Mouse (Mus musculus) small intestine, adult 2 months (tissue): ENCODE results near the gene Aktip.

Source experiments
- CTCF ChIP-seq: fragments of 200-500 bp; IDR thresholded peaks from 2 replicates; pipeline ENCODE4 v1.5.1; 2012; ENCODE audit warnings: low read depth, mild to moderate bottlenecking, control low read depth, inconsistent platforms, low read length, moderate library complexity, mixed read lengths; ENCODE audit not compliant: insufficient replicate concordance, insufficient read length; ENCODE audit errors: extremely low read depth
- POLR2A ChIP-seq: fragments of 200-500 bp; IDR thresholded peaks from 2 replicates; pipeline ENCODE4 v1.6.1; 2012; ENCODE audit warnings: low read depth, mild to moderate bottlenecking, control low read depth, inconsistent platforms, low read length, moderate library complexity

DNA sequence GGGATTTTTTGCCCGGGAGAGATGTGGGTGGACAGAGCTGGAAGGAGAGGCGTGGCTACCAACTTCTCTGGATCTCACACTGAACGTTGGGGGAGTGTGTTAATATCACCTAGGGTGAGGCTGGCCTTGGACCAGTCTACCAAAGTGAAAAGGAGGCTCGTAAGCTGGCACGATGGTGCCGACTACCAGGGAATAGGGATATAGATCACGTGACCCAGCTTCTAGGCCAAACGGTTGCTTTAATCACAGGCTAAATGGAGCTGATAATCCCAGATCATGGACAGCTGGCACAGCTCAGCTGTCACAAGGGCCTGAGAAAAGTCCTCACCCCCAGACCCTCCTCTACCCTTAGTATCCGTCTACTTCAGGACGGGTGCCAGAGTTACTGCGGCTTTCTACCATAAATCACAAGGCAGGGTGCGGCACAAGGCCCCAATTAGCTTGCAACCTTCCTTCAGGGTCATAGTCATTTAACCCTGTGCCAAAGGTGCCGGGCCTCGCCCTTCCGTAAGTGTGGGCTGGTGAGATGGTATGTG lies 51.1 kb downstream of the Aktip start:
- peak; percentile 4; the same call in 1 of the 2 replicates for TF ChIP-seq CTCF
- TF ChIP-seq POLR2A: peak; percentile 16; the same call in 1 of the 2 replicates
